Mouse (Mus musculus) C2C12 (cell line): ENCODE measurements around the gene Gm20388. TPM values are rescaled to one million over a fixed set of nuclear protein-coding genes. Genes with fewer than 3 reads are reported as not detected.

Experiments
- H3K27me3 ChIP-seq: one replicate; pipeline ENCODE4 v1.6.1; 2011; ENCODE audit not compliant: control insufficient read depth, insufficient read depth, insufficient read length
- H3K36me3 ChIP-seq: one replicate; pipeline ENCODE4 v1.6.1; 2011; ENCODE audit not compliant: control insufficient read depth, insufficient read depth
- H3K4me3 ChIP-seq: one replicate; pipeline ENCODE4 v1.5.1; 2011; ENCODE audit warnings: mild to moderate bottlenecking, control low read depth; ENCODE audit not compliant: poor library complexity, insufficient read depth, severe bottlenecking
- H3K79me2 ChIP-seq: one replicate; pipeline ENCODE4 v1.6.1; 2011; ENCODE audit not compliant: control insufficient read depth, insufficient read depth
- H3K79me3 ChIP-seq: one replicate; pipeline ENCODE4 v1.6.1; 2011; ENCODE audit warnings: low read depth, control low read depth
- H3ac ChIP-seq: one replicate; pipeline ENCODE3; 2011; ENCODE audit warnings: low read depth; ENCODE audit not compliant: control insufficient read depth, insufficient read length
- CEBPB ChIP-seq: IDR thresholded peaks from one replicate; pipeline ENCODE4 v1.6.1; 2011; ENCODE audit warnings: low read depth, mild to moderate bottlenecking, control low read depth, moderate library complexity
- CTCF ChIP-seq: IDR thresholded peaks from one replicate; pipeline ENCODE4 v1.5.1; 2011; ENCODE audit not compliant: control insufficient read depth, insufficient read depth, insufficient read length
- FOSL1 ChIP-seq: IDR thresholded peaks from one replicate; pipeline ENCODE4 v1.8.0; 2011; ENCODE audit warnings: mild to moderate bottlenecking, low read length; ENCODE audit not compliant: poor library complexity, insufficient read depth, severe bottlenecking
- MAX ChIP-seq: IDR thresholded peaks from one replicate; pipeline ENCODE4 v1.6.1; 2011; ENCODE audit warnings: mild to moderate bottlenecking, control low read depth
- MYOD1 ChIP-seq: IDR thresholded peaks from one replicate; pipeline ENCODE4 v1.6.1; 2011; ENCODE audit warnings: low read depth; ENCODE audit not compliant: control insufficient read depth, insufficient read length
- MYOG ChIP-seq: IDR thresholded peaks from one replicate; pipeline ENCODE4 v1.6.1; 2011; ENCODE audit not compliant: control insufficient read depth, insufficient read length; ENCODE audit errors: extremely low read depth
- USF1 ChIP-seq: IDR thresholded peaks from one replicate; pipeline ENCODE4 v1.6.1; 2011; ENCODE audit warnings: low read depth, mild to moderate bottlenecking, control low read depth, moderate library complexity
- polyA plus RNA-seq: library from polyadenylated mRNA; unstranded; fragments of >200 nt; fragmentation: generic; extraction: Trizol; gene quantifications from one replicate; pipeline ENCODE4 v1.2.1, GENCODE M21; 2012; ENCODE audit warnings: missing spikeins

Gene Gm20388
- polyA plus RNA-seq, 1 experiment = 15.0 TPM

DNA sequence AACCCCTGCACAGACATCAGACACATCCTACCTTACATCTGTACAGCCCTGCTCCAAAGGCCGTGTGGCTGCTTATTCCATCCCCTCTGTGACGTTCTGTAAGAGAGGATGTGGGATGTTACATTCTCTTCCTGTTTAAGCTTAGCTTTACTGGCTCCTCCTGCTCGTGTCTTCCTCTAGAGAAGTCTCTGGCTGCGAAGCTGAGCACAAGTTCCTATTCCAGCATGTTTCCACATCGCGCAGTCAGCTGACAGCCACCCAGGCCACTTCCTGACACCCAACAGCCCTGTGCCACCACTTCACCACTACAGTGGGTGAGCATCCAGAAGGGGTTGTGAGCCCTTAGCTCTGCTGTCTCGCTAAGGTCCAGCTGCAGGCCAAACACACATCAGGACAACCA lies 1881.5 kb downstream of the Gm20388 start:
- no peaks in the 10 kb centered on the region for H3K27me3 ChIP-seq
- H3K4me3 ChIP-seq = no peak overlapping the region
- H3K79me3 ChIP-seq = no peaks in the 10 kb centered on the region
- TF ChIP-seq MYOD1 (no peak), FOSL1 (no peak), MAX (no peak), USF1 (no peak), CTCF (no peak), MYOG (no peak), CEBPB (no peak)
- H3K79me2 ChIP-seq = no peaks in the 10 kb centered on the region
- no peaks in the 10 kb centered on the region for H3K36me3 ChIP-seq
- no peak overlapping the region for H3ac ChIP-seq

DNA sequence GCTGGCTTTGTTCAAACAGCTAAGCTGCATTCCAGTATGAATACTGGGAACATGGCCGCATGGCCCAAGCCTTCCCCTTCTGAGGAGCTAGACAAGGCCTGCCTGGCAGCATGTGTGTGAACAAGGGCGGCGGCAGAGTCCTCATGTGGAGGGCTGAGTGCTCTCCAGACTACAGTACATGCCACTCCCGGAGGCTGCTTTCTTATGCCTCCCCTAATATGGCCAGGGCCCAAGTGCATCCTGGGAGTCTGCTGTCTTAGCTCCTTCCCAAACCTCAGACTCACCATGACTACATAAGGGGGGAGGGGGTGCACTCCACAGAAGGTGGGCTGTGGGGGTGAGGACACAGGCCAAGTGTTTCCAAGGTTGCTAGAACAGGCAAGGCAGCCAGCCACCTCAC lies 1882.0 kb downstream of the Gm20388 start:
- TF ChIP-seq FOSL1 (no peak), USF1 (no peak), MYOD1 (no peak), CEBPB (no peak), CTCF (no peak), MYOG (no peak), MAX (no peak)
- no peak overlapping the region for H3ac ChIP-seq
- H3K36me3 ChIP-seq = no peaks in the 10 kb centered on the region
- no peak overlapping the region for H3K4me3 ChIP-seq
- H3K79me2 ChIP-seq = no peaks in the 10 kb centered on the region
- no peaks in the 10 kb centered on the region for H3K79me3 ChIP-seq
- H3K27me3 ChIP-seq = no peaks in the 10 kb centered on the region

DNA sequence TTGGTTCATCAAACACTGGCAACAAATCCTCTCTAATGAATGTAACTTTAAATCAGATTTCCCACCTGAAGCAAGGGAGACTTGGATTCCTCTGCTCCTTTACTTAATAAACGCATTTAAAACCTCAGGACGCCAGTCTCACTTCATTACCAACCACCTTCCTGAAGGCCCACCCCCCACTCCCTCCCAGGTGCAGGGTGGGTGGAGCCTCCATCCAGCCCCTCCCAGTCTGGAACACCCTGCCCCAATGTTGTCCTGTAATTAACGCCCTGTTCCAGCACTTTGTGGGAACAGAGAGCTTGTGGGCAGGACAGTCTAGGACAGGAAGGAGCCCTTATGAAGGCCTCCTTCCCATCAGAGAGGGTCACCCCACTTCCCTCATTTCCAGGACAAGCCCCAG lies 1883.5 kb downstream of the Gm20388 start:
- H3K79me3 ChIP-seq = no peaks in the 10 kb centered on the region
- no peak for TF ChIP-seq CEBPB
- TF ChIP-seq MAX = no peak
- TF ChIP-seq USF1 = no peak
- no peak for TF ChIP-seq MYOG
- TF ChIP-seq CTCF = no peak
- no peak for TF ChIP-seq MYOD1
- no peak for TF ChIP-seq FOSL1
- H3ac ChIP-seq = no peak overlapping the region
- H3K4me3 ChIP-seq = no peak overlapping the region
- H3K36me3 ChIP-seq = peaks cover 4% of the 10 kb centered on the region
- no peaks in the 10 kb centered on the region for H3K27me3 ChIP-seq
- H3K79me2 ChIP-seq = no peaks in the 10 kb centered on the region

DNA sequence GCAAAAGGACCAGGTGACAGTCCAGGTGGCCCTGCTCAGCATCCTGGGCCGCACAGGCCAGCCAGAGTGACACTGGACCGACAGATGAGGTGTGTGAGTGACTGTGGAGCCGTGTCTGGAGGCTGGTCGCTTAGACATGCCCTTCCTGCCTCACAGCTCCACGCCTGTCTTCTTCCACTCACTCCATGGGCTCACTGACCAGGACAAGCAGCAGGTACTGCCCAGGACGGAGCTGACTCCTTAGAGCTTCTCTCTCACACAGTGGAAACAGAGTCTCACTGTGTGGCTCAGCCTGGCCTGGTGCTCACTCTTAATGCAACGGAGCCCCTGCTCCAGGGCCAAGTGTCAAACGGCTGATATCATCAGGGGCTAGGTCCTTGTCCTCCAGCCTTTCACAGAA lies 1884.8 kb downstream of the Gm20388 start:
- H3K36me3 ChIP-seq = peaks cover 7% of the 10 kb centered on the region
- H3K79me3 ChIP-seq = no peaks in the 10 kb centered on the region
- no peak for TF ChIP-seq FOSL1
- H3ac ChIP-seq = no peak overlapping the region
- H3K27me3 ChIP-seq = no peaks in the 10 kb centered on the region
- no peak overlapping the region for H3K4me3 ChIP-seq
- H3K79me2 ChIP-seq = no peaks in the 10 kb centered on the region

DNA sequence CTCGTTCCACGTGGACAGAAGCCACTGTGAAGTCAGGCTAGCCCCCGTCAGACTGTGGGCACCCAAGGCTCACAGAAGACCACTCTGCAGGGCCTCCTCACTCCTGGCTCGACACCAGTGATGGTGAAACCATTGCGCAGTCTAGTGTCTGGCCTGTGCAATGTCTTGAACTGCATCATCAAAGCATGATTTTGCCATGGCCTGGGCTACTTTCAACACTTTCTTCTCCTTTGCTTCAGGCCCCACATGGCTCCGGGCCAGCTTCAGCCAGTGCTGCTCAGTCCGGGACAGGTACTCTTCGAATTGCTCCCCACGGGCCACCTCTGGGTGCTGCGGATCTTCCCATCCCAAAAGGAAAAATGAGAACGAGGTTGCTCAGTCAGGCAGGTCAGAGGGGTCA lies 1885.8 kb downstream of the Gm20388 start:
- TF ChIP-seq USF1 = no peak
- TF ChIP-seq MYOD1 = no peak
- no peak for TF ChIP-seq CEBPB
- Histone ChIP-seq H3K27me3 (no peaks in the 10 kb centered on the region), H3K4me3 (no peak overlapping the region), H3K36me3 (peaks cover 7% of the 10 kb centered on the region), H3K79me2 (no peaks in the 10 kb centered on the region), H3K79me3 (no peaks in the 10 kb centered on the region), H3ac (no peak overlapping the region)

GRCm38 (mm10) chr8:121798401-121798800 lies 1887.8 kb downstream of the Gm20388 start:
- TF ChIP-seq MYOD1 = no peak
- no peak for TF ChIP-seq MYOG
- TF ChIP-seq CTCF = no peak
- no peak for TF ChIP-seq CEBPB
- TF ChIP-seq USF1 = no peak
- TF ChIP-seq MAX = no peak
- no peak for TF ChIP-seq FOSL1
- Histone ChIP-seq H3K4me3 (no peak overlapping the region), H3K79me3 (no peaks in the 10 kb centered on the region), H3K36me3 (peaks cover 7% of the 10 kb centered on the region), H3K27me3 (no peaks in the 10 kb centered on the region), H3K79me2 (no peaks in the 10 kb centered on the region), H3ac (no peak overlapping the region)
